Mouse (Mus musculus) cerebellum, adult 2 months (tissue): ENCODE results near the gene Qprt.

ENCODE experiments used
- CTCF ChIP-seq: fragments of 200-500 bp; IDR thresholded peaks from 2 replicates; pipeline ENCODE4 v1.5.1; 2011; ENCODE audit warnings: low read depth, mild to moderate bottlenecking, control low read depth, low read length, moderate library complexity, borderline replicate concordance; ENCODE audit not compliant: insufficient read depth
- POLR2A ChIP-seq: fragments of 200-500 bp; IDR thresholded peaks from 2 replicates; pipeline ENCODE4 v1.6.1; 2011; ENCODE audit warnings: low read length, control low read depth, borderline replicate concordance; ENCODE audit not compliant: insufficient read depth

DNA sequence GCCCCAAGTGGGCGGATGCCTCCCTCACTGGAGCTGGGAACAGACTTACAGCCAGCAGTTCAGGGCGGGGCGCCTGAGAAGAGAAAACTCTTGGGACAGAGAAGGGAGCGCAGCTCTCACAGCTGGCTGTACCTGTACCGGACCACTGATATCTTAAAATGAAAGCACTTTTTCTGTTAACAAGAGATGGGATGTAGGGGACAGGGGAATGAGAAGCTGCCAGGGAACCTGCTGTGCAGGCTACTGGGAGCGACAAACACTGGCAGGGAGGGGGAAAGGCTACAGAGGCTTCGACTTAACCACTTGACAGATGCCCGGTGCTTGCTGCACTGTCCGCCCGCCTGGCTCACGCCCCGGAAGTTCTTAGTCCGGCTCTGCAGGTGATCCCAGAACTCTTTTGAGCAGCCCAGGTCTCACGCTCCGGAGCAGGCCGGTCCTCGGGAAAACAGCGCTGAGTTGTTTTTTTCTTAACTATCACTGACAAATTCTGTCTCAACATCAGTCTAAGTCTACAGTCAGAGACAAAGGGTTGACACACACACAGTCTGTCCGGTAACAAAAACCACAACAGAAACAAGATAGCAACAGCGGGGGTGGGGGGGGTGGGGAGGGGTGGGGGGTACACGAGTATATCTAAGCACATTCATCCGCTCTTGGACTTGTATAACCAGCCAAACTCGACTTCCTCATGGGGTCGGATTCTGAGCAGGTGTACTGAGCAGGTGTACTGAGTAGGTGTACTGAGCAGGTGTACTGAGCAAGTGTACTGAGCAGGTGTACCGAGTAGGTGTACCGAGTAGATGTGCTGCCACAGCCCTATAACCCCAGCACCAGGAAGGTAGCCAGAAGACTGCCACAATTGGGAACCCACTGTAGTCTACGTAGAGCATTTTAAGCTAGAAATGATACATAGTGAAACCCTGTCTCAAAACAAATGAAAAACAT, 32.9 kb downstream of the Qprt start:
- TF ChIP-seq POLR2A (no peak), CTCF (no peak)
